Mouse (Mus musculus) layer of hippocampus, adult 8-10 months (tissue): ENCODE data around the gene Slc16a11. TPM values are rescaled to one million over a fixed set of nuclear protein-coding genes. Genes with fewer than 3 reads are reported as not detected.
A peak's percentile ranks its signal among the peaks of the same experiment; 100 is the strongest.

Experiments used
- DNase-seq, 2 experiments: peaks; one replicate each; pipeline ENCODE4 v3.0.0; 2022; ENCODE audit warnings: low spot score in 2 of 2
- total RNA-seq, 4 experiments: library from RNA; stranded (reverse); gene quantifications; 2 replicates each; pipeline ENCODE4 v1.2.4; 2022

Slc16a11 gene
- total RNA-seq, 4 experiments from 2014 or later = 35.6 to 44.8 (median 42.1) TPM

DNA sequence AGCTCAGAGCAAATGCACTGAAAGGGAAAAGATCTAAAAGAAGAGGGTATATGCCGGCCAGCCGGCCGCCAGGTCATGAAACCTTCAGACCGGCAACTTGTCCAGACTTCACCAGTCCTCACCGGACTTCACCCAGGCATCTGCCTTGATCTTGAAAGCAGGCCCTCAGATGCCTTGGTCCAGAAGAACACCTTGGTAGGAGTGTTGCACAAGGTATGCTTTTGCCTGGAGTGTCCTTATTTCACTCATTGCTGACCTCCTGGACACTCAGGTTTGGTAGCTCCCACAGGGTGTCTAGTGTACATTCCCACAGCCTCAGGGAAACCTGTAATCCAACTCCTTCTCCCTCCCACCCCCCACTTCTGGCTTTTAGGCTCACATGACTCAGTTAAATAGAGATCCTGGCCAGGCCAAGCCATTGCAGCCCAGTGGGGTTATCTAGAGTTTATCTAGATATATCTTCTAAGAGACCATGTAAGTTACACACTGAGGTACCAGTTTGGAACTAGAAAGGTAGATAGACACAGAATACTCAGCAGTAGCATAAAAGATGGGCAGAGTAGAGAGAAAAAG, 12.4 kb upstream of the Slc16a11 start:
- DNase-seq = no peak

DNA sequence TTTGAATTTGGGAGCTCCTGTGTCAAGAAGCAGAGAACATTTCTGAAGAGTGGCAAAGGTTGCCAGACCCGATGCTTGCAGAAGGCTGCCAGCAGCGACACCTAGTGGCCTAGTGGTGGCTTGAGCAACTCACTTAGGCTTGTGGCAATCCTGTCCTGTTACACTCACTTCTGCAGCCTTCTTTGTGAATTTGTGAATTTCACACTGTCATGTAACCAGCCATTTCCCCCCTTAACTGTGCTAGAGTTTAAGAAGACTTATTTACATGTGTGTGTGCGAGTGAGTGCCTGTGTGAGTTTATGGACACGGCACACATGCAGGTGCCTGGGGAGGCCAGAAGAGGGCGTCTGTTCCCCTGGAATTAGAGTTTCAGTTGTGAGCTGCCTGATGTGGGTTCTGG, 10.9 kb upstream of the Slc16a11 start:
- peak; percentile 45 to 74 for DNase-seq

DNA sequence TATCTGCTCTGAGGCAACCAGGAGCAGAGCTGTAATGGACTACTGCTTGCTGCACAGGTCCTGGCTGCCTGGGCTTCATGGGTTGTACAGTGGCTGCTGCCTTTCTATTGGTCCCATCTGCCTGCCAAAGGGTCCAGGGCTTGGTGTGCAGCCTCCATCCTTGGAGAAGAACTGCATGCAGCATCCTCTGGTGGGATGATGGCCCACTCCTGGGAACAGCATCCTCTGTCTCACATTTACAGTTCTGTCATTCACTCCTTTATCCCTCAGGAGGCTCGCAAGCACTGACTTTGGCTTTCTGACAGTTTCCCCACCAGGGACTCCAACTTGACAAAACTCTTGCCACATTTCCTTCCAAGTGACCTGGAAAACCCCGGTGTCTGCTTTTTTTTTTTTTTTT, 5.8 kb upstream of the Slc16a11 start:
- no peak for DNase-seq

DNA sequence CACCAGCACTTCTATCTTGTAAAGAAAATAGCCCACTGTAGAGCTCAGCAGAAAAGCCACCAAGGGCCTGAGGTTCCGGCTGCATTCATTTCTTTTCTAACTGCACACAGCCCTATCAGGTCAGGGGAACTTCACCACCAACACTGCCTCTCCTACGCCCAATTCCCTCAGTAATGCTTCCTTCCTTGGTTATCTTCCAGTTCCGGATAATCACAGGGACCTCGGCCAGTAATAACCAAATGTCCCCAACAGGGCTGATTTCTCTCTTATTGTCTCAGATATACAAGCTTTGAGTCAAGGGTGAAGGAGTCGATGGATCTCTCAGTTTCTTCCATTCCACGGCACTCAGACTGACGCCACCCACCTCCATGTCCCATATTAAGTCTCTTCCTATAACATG, 5.3 kb upstream of the Slc16a11 start:
- no peak for DNase-seq

DNA sequence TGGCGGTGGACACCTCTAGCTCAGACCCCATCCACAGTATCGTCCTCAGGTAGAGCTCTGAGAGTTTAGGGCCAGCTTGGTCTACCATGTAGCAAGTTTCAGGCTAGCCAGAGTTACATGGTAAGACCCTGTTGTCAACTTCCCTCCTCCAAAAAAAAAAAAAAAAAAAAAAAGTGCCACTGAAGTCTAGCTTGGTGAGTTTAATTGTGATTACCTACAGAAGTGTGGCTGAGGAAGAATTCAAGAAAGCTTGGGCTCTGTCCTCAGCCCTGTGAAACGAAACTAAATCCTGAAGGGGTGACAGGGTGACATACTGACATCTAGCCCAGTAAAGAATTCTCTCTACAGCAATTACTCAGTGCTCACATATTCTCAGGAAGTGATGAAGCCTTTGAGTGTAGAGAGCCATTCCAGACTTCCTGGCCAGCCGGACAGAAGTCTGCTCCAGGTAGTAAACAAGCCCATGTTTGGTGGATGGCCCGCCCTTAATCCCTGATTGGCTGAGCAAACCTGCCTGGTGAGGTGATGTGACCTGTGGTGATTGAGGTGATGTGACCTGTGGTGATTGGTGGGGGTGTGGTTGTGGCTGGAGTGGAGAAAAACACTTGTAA, 3.7 kb upstream of the Slc16a11 start:
- no peak for DNase-seq

DNA sequence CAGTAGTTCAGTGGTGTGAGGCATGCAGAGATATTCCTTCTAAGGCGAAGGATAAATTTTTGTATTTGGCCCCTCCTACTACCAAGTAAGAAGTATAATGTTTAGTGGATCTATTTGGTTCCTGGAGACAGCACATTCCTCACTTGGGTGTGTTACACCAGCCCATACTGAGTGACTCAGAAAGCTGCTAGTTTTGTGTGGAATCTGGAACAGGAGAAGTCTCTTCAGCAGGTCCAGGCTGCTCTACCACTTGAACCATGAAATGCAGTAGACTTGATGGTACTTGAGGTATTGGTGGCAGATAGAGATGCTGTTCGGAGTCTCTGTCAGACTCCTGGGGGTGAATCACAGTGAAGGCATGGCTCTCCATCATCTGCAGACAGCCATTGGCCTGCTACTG, 1.9 kb upstream of the Slc16a11 start:
- DNase-seq = no peak

DNA sequence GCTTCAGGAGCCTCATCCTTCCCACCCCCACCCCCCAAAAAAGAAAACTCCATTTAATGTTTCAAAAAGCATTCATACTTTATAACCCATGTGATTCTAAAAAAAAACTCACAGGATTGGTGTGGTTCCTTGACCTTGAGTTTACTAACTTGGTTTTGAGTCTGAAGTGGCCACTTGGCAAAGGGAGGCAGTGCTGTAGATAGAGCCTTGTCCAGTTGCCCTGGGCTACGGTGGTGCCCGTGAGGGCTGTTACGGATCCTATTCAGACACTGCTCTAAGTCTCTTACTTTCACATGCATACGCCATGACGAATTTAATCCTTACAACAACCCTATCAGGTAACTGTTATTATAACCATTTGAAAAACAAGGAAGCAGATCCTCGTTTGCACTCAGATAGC, 580 bp upstream of the Slc16a11 start:
- no peak for DNase-seq

DNA sequence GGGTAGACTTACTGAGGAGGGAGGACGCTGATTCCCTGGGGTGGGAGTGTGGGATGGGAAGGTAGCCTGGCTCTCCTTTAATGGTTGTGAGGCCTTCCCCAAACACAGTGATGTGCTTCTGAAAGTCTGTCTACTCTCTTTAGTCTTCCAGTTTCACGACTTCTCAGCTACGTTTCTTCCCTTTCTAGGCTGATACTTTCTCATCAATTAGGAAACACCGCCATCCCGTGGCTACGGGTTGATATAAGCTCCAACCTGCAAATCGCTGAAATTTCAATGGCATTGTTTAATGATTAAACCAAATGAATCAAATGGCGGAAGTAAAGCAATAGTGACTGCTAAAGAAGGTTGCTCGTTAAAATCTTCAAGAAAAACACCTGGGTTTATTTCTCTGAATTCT, 344 bp downstream of the Slc16a11 start:
- peak; percentile 56 to 74 for DNase-seq

DNA sequence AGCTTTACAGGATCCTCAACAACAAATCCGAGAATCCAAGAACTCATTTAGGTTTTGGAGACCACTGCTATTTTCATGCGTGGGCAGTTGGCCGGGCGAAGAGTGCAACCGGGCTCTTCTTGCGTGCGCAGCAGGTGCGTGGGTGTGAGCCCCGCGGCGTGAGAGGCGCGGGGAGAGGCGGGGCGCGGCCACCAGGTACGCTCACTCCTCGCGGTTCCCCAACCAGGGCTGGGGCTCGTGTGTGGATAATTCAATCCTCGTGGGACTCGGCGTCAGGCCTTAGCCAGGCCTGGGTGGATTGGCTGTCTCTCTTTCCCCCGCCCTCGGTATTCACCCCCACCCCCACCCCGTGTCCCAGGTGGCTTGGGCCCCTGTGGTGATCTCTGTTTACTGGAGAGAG, 1.2 kb downstream of the Slc16a11 start:
- DNase-seq = peak; percentile 19 to 33

DNA sequence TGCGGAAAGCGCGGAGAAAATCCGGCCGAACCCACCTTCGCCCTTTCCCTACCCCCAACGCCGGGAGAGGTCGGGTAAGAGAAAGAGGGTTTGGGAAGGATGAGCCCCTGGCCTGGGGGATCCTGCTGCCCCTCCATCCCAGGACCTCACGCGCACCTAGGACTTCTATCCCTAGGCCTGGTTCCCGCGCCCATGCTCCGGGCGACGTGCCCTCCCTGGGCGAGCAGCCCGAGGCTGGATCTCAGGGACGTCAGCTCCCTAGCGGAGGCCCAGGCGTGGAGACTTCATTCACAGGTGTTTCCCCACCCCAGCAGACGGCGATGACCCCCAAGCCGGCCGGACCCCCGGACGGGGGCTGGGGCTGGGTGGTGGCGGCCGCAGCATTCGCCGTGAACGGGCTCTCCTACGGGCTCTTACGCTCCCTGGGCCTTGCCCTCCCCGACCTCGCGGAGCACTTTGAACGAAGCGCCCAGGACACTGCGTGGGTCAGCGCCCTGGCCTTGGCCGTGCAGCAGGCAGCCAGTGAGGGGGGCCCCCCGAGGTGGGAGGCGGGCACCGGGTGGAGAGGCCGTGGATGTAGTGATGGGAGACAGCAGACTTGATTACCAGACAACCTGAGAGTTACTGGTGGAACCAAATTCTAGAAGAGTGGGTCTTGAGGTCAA, 1.8 kb downstream of the Slc16a11 start:
- peak; percentile 26 to 38 for DNase-seq

DNA sequence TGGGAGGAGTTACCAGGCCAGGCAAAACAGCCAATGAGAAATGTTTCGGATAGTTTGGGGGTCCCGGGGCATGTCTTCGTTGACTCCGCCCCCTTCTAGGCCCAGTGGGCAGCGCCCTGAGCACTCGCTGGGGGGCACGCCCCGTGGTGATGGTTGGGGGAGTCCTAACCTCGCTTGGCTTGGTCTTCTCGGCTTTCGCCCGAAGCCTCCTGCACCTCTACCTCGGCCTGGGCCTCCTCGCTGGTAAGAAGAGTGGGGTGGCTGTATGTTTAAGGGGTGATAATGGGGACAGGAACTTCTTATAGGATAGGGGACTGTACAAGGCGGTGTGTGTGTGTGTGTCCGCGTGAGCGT, 2.3 kb downstream of the Slc16a11 start:
- DNase-seq = no peak

DNA sequence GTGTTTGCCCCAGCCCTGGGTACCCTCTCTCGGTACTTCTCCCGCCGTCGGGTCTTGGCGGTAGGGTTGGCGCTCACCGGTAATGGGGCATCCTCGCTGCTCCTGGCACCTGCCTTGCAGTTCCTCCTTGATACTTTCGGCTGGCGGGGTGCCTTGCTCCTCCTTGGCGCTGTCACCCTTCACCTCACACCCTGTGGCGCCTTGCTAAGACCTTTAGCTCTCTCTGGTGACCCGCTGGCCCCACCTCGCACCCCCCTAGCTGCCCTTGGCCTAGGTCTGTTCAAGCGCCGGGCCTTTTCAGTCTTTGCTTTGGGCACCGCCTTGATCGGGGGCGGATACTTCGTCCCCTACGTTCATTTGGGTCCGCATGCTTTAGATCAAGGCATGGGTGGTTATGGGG, 2.7 kb downstream of the Slc16a11 start:
- no peak for DNase-seq

DNA sequence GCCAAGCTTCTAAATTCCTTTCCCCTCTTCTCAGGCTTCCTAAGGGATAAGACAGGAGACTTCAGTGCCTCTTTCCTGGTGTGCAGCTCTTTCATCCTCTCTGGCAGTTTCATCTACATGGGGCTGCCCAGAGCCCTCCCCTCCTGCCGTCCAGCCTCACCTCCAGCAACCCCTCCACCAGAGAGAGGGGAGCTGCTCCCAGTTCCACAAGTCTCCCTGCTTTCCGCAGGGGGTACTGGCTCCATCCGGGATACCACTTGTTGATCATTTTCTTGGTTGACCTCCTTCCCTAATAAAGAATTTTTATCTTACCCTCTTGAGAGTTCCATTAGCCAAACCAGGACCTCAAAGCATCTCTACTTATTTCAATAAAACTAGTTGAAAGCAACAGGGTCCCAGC, 3.6 kb downstream of the Slc16a11 start:
- DNase-seq = peak in 1 of 2 experiments; percentile 3

DNA sequence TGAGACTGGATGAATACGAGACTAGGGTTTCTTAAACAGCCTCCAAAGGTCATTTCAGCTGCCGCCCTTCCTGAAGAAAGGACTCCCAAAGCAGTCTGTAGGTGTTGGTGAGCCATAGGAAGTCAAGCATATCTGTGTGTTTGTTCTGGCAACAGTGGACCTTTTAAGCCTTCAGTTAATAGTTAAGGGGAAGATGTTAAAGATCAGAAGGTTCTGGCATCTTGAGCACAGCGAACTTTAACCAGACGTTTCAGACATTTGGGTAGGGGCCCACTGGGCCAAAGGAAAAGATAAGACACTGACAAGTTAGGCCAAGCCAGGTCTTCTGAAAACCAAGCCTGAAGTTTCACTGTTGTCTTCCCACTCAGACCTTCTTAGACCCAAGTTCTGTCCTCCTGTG, 5.5 kb downstream of the Slc16a11 start:
- DNase-seq = no peak

DNA sequence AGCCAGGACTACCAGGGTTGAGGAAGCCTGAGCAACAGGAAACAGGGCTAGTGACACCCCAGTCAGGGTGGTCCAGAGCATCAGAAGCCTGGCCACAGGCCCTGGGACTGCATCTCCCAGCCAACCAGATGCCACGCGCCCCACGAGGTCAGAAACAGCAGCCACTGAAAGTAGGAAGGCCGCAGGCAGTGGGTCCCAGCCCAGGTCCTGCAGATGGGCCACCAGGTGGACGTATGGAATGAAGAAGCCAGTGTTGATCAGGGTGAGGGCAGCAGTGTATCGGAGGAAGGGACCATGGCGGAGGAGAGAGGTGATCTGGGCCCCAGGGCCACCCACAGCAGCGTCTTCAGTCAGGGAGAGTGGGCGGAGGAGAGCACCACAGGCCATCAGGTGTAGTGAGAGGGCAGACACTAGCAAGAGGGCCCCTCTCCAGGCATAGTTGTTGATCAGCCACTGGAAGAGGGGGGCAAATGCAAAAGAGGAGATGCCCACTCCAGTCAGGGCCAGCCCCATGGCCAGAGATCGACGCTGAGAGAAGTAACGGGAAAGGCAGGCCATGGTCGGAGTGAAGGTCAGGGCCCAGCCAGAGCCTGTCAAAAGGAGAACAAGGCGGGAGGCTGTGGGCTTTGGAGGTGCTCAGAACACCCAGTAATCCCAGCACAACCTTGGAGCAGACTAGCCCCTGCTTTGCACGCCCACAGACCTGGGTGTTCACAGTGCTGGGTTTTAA, 6.4 kb downstream of the Slc16a11 start:
- peak in 1 of 2 experiments; percentile 5 for DNase-seq

DNA sequence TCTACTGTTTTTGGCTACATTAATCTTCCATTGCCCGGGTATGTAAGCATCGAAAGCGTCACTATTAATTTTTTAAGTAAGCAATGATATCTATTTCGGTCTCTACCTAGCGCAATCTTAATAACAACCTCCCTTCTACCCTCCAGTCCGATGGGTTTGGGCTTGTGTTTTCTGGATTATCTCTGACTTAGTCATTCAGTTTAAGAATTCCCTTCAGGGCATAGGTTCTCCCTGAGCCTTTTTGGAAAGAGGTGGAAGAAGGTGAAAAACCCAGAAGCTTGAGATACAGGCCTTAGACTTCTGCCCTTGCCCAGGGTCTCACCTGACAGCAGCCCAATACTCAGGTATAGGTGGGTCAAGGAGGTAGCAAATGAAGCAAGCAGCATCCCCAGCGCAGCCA, 7.3 kb downstream of the Slc16a11 start:
- DNase-seq = peak in 1 of 2 experiments; percentile 5

DNA sequence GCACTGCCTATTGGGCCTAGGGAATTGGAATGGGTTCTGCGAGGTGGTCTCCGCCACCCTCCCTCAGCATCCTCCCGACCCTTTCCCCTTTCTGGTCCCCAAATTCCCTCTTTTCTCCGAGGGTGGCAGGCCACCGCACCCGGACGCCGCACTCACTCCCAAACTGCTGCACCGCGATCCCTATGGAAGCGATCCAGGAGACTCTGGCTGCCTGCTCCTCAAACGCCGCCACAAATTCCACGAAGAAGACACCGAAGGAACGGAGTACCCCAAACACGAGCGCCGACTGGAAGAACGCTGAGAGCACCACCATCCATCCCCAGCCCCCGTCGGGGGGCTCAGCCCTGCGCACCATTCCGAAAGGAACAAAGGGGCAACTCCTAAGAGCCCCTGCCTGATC, 7.8 kb downstream of the Slc16a11 start:
- DNase-seq = no peak

DNA sequence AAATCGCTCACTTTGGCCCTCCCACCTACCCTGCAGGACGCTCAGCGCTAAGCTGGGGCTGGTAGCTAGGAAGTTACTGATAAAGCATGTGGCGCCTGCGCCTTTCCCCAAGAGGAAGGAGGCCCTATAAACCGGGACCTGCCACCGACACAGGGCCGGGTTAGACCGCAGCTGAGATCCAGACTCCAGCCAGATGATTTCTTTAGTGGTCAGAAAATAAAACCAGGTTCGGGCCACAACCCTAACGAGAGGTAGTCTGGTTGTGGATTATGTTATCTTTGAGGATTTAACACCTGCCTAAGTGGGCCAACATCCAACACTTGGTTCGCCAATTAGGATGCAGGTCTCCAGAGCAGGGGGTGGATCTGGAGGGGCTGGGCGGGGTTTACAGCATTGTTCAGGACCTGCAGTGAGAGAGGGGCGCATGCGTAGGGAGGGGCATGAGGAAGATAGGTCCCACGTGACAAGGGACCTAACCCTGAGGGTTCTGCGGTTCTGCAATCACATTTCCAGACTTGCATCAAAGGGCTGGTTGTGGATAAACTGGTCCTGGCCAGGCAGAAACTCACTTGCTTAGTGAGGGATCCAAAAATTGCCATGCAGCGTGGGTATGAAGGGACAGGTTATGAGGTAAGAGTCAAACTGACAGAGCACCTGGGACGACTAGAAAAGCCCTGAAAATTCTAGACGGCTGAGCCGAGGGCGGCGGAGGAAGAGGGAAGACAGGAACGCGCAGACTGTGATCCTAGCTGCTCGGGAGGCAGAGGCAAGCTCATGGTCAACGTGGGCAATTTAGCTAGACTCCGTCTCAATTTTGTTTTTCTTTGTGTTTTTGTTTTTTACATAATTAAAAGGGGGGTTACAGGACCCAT, 8.4 kb downstream of the Slc16a11 start, which contains the start of gene Slc16a13:
Gene Slc16a13 (minus strand): TSS at position 334 of the 872 bp plus-strand sequence.
- peak; percentile 95 for DNase-seq

DNA sequence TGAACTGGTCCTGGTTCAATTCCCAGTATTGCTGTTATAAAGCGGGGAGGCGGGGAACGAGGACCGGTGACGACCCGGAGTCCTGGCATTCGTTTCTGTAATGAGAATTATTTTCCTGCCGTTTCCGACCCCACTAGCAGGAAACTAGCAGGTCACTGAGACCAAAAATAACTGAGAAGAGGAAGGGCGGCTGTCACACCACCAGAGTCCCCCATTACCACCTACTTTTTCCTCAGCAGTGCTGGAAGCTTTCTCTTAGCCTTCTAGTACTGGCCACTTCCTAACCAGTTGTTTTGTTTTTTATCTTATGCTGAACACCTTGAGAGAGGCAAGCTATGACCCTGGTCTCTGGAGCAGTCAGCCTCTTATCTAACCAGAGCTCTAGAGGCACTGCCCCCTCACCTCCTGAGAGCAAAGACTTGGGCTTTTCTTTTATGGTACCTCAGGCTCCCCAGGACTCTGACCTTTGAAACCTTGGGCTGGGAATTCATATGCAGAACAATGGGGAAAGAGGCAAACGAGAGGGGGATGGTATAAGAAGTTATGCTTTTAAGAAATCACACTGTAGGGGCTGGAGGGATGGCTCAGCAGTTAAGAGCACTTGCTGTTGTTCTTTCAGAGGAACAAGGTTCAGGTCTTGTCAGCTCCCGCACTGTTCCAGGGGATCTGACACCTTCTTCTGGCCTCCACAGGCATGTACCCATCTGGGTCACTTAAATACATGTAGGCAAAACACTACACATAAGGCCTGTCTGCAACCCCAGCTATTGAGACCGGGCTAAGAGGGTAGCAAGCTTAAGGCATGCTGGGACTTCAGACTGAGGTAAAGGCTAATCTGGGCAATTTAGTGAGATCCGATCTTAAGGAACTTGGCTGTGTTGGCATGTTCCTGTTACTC, 9.3 kb downstream of the Slc16a11 start:
- peak in 1 of 2 experiments; percentile 8 for DNase-seq

DNA sequence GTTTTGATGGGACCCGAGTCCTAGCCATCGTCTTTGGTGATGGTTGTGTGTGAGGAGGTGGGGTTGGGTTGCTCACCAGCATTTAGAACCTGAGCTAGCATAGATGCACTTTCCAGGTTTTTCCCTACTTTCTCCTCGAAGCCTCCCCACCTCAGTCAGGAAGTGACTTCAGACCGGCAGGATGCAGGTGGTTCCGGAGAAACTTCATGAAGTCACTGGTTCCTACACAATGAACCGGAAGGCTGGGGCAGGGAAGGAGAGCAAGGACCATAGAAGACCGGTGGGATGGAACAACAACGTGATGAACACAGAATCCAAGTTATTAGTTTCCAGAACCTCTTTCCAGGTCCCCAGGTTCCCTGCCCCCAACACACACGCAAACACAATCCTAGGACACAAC, 11.2 kb downstream of the Slc16a11 start:
- DNase-seq = peak in 1 of 2 experiments; percentile 5
